Mouse (Mus musculus) liver, embryonic 13.5 days (tissue): Measurements from ENCODE around the gene AA986860. TPM values are rescaled to one million over a fixed set of nuclear protein-coding genes. Genes with fewer than 3 reads are reported as not detected.

Source experiments
- ATAC-seq: fragments of 200-750 bp; cut with Nextera tagmentation; 2 replicates; pipeline ENCODE4 v1.8.0; 2017; ENCODE audit warnings: low read depth, mild to moderate bottlenecking, moderate number of reproducible peaks, moderate library complexity
- DNase-seq: peaks from one replicate; pipeline ENCODE4 v3.0.0; 2022
- H3K27ac ChIP-seq: fragments of 300-500 bp; sonication (generic); 2 replicates; pipeline ENCODE4 v1.5.1; 2015; ENCODE audit warnings: moderate library complexity, mild to moderate bottlenecking, inconsistent platforms
- H3K27me3 ChIP-seq: fragments of 300-500 bp; sonication (generic); 2 replicates; pipeline ENCODE4 v1.6.1; 2015; ENCODE audit warnings: mild to moderate bottlenecking, inconsistent platforms
- H3K36me3 ChIP-seq: fragments of 300-500 bp; sonication (generic); 2 replicates; pipeline ENCODE4 v1.6.1; 2015; ENCODE audit warnings: mild to moderate bottlenecking, inconsistent platforms
- H3K4me1 ChIP-seq: fragments of 300-500 bp; sonication (generic); replicated peaks from 2 replicates; pipeline ENCODE4 v1.6.1; 2015; ENCODE audit warnings: inconsistent platforms
- H3K4me2 ChIP-seq: fragments of 300-500 bp; sonication (generic); 2 replicates; pipeline ENCODE4 v1.6.1; 2015; ENCODE audit warnings: inconsistent platforms, mild to moderate bottlenecking, moderate library complexity
- H3K4me3 ChIP-seq: fragments of 300-500 bp; sonication (generic); replicated peaks from 2 replicates; pipeline ENCODE4 v1.5.1; 2015; ENCODE audit warnings: mild to moderate bottlenecking, inconsistent platforms
- H3K9ac ChIP-seq: fragments of 300-500 bp; sonication (generic); 2 replicates; pipeline ENCODE4 v1.6.1; 2015; ENCODE audit warnings: mild to moderate bottlenecking, inconsistent platforms
- H3K9me3 ChIP-seq: fragments of 300-500 bp; sonication (generic); replicated peaks from 2 replicates; pipeline ENCODE4 v1.6.1; 2016; ENCODE audit warnings: inconsistent platforms
- WGBS: fragments of 180-500 bp; shearing (Covaris S2); methylation state at CpG from one replicate; pipeline ENCODE4 v1.1.7; 2015; ENCODE audit not compliant: insufficient replicate concordance; 5-methylcytosine and 5-hydroxymethylcytosine counted together
- polyA plus RNA-seq: library from polyadenylated mRNA; unstranded; fragments of >200 nt; fragmentation: Nextera tagmentation; extraction: Ambion mirVana; gene quantifications from 2 replicates; pipeline ENCODE4 v1.2.1, GENCODE M21; 2015

Gene AA986860
- polyA plus RNA-seq, result 6.2 and 8.3 TPM in 2 replicates

DNA sequence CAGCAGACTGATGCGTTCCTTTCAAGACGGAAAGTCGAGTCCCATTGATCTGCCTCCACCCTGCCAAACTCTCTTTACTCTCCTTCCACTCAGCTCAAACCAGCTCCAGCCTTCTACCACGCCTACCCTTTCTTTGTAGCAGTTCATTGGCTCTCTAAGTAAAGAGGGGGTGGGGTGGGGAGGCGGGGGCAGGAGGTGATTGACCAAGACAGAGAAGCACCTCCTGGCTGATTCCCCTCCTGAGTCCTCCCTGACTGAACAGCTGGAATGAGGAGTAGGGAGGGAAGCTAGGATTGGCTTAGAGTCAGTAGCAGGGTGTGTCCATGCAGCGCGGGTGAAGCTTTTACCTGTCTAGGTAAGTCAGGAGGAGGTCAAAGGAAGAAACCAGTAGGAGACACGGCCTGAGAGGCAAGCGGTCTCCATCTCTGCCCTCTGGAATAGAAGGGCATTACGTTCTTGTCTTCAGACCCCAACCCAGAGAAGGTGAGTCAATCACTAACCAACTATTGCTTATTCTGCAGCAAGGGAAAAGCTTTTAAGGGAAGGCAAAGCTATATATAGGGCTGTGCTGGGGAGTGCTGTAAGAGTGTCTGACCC lies at the start of gene AA986860:
AA986860 (plus strand) TSS at position 236 of the 597 bp plus-strand sequence.
- H3K27me3 ChIP-seq, result no peaks in the 10 kb centered on the region
- peak within 1 kb of the TSS; percentile 90 for H3K27ac ChIP-seq
- H3K9ac ChIP-seq, result peak within 1 kb of the TSS; percentile 69
- H3K9me3 ChIP-seq, result no peaks in the 10 kb centered on the region
- DNase-seq (peak; percentile 69), ATAC-seq (peak; percentile 96)
- peaks cover 81% of the 10 kb centered on the region for H3K4me1 ChIP-seq
- peak within 1 kb of the TSS; percentile 63 for H3K4me3 ChIP-seq
- peak within 1 kb of the TSS; percentile 78 for H3K4me2 ChIP-seq
- no peaks in the 10 kb centered on the region for H3K36me3 ChIP-seq
- WGBS, result 18% methylated on average over 10 of the region's 10 CpGs

- 6% methylated on average over 1 of the region's 1 CpGs for WGBS
Measured at GRCm38 (mm10) chr1:130683905-130684304, 47.9 kb upstream of the AA986860 start.

GRCm38 (mm10) chr1:130698601-130699000 lies 33.2 kb upstream of the AA986860 start:
- no peaks in the 10 kb centered on the region for H3K27me3 ChIP-seq
- WGBS, result 85% methylated on average over 5 of the region's 5 CpGs
- ATAC-seq, result no peak

More at GRCm38 (mm10) chr1:130683905-130684304, 47.9 kb upstream of the AA986860 start:
- Histone ChIP-seq H3K4me1 (no peaks in the 10 kb centered on the region; the same call in 1 of the 2 replicates), H3K27me3 (no peaks in the 10 kb centered on the region), H3K36me3 (no peaks in the 10 kb centered on the region), H3K27ac (no peak overlapping the region), H3K9me3 (no peaks in the 10 kb centered on the region), H3K9ac (no peak overlapping the region), H3K4me2 (no peak overlapping the region), H3K4me3 (no peak overlapping the region)
- DNase-seq (no peak), ATAC-seq (no peak)

GRCm38 (mm10) chr1:130699937-130700633 lies 31.7 kb upstream of the AA986860 start:
- Histone ChIP-seq H3K9ac (no peak overlapping the region), H3K36me3 (peaks cover 85% of the 10 kb centered on the region), H3K27ac (no peak overlapping the region), H3K4me2 (no peak overlapping the region), H3K27me3 (no peaks in the 10 kb centered on the region), H3K9me3 (no peaks in the 10 kb centered on the region), H3K4me1 (peaks cover 9% of the 10 kb centered on the region), H3K4me3 (no peak overlapping the region)
- WGBS, result 83% methylated on average over 10 of the region's 10 CpGs
- DNase-seq (no peak), ATAC-seq (no peak)

More at GRCm38 (mm10) chr1:130698601-130699000, 33.2 kb upstream of the AA986860 start:
- Histone ChIP-seq H3K4me1 (no peaks in the 10 kb centered on the region), H3K9me3 (no peaks in the 10 kb centered on the region), H3K36me3 (peaks cover 72% of the 10 kb centered on the region), H3K9ac (no peak overlapping the region), H3K4me2 (no peak overlapping the region), H3K4me3 (no peak overlapping the region), H3K27ac (no peak overlapping the region)
- no peak for DNase-seq

DNA sequence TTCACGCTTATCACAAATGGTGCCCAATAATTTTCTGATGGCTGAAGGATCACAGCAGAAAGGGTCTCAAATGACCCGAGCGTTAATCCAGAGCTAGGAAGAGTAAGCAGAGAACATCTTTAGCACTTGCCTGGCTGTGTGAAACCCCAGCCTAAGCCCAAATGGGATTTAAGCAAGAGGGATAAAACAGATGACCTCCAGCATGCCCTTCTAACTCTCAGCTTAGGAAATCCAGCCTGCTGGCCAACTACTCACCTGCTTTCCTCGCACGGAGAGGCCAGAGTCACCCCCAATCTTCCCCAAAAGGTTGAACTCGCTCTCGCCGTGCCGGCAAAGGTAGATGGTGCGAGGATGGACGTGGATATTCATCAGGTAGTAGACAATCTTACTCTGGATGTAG lies 29.8 kb upstream of the AA986860 start:
- no peaks in the 10 kb centered on the region for H3K27me3 ChIP-seq
- no peak overlapping the region for H3K4me3 ChIP-seq
- H3K36me3 ChIP-seq, result peaks cover 92% of the 10 kb centered on the region
- H3K4me2 ChIP-seq, result no peak overlapping the region
- 93% methylated on average over 11 of the region's 11 CpGs for WGBS
- no peaks in the 10 kb centered on the region for H3K9me3 ChIP-seq
- no peak for DNase-seq
- no peak overlapping the region for H3K9ac ChIP-seq
- H3K27ac ChIP-seq, result no peak overlapping the region
- no peak for ATAC-seq
- peaks cover 9% of the 10 kb centered on the region for H3K4me1 ChIP-seq

GRCm38 (mm10) chr1:130703613-130704012 lies 28.2 kb upstream of the AA986860 start:
- Histone ChIP-seq H3K4me1 (peaks cover 9% of the 10 kb centered on the region), H3K36me3 (peaks cover 93% of the 10 kb centered on the region), H3K27me3 (no peaks in the 10 kb centered on the region), H3K9me3 (no peaks in the 10 kb centered on the region), H3K27ac (no peak overlapping the region), H3K4me3 (no peak overlapping the region), H3K9ac (no peak overlapping the region), H3K4me2 (no peak overlapping the region)
- WGBS, result 67% methylated on average over 2 of the region's 2 CpGs
- no peak for ATAC-seq
- no peak for DNase-seq

DNA sequence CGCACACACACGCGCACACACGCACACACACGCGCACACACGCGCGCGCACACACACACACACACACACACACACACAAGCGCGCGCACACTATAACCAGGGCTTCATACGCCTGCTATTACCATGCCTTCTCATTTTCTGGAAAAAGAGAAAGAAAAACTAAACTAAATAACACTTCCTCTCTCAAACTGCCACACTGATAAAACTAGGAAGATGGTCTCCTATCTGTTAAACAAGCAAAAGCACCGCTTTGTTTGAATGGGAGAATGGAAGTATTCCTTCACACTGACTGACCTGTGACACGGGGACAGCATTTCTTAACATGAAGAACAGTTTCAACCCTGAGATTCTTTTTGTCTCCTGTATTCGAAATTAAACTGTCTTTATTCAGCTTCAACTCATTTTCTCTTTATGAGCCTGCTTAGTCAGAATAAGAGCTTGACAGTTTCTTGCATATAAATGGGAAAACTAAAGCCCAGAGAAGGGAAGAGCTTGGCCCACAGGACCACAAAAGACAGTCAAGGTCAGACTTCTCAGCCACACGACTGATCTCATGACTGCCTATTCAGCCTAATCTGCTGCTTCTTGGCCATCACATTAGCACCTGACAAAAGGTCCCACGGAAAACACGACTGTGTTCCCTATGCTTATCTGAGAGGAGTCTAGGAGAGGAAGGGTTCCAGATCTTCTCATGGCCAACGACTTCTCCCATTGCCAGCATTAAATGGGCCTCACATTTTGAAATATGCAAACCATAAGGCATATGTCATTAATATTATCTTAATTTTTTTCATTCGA lies 21.3 kb upstream of the AA986860 start:
- peaks cover 66% of the 10 kb centered on the region for H3K36me3 ChIP-seq
- WGBS, result 84% methylated on average over 22 of the region's 22 CpGs

DNA sequence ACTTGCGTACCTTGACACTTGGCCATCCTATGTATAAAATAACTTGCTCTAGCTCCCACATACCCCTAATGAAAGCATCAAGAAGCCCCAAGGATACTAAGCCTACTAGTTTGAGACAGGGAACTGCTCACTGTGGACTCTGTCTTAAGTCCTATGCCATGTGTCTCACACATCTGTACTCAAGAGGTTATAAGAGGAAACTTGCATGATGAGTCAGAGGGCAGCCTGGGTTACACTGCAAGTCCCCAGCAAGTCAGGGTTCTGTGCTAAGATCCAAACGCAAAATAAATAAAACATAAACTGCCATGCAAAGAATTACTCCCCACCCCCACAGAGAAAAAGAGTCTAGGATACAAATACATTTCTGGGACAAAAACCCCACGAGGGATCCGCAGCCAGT lies 17.7 kb upstream of the AA986860 start:
- no peak for DNase-seq
- H3K4me2 ChIP-seq, result peak overlapping the region; percentile 98
- peaks cover 36% of the 10 kb centered on the region for H3K36me3 ChIP-seq
- H3K27me3 ChIP-seq, result no peaks in the 10 kb centered on the region
- no peak for ATAC-seq
- 0 out of 2 replicates have a peak overlapping the region, but pooled peaks have one; percentile 1 for H3K9ac ChIP-seq
- WGBS, result 81% methylated on average over 4 of the region's 4 CpGs
- H3K4me1 ChIP-seq, result peaks cover 42% of the 10 kb centered on the region
- no peak overlapping the region for H3K27ac ChIP-seq
- no peaks in the 10 kb centered on the region for H3K9me3 ChIP-seq
- H3K4me3 ChIP-seq, result peak overlapping the region; percentile 84; the same call in 1 of the 2 replicates

More for the DNA sequence above, 21.3 kb upstream of the AA986860 start:
- H3K4me1 ChIP-seq, result peaks cover 32% of the 10 kb centered on the region
- peak overlapping the region; percentile 11; the same call in 1 of the 2 replicates for H3K27ac ChIP-seq
- H3K9me3 ChIP-seq, result no peaks in the 10 kb centered on the region
- ATAC-seq, result no peak
- no peak overlapping the region for H3K4me3 ChIP-seq
- no peak overlapping the region for H3K9ac ChIP-seq
- no peak for DNase-seq
- H3K4me2 ChIP-seq, result no peak overlapping the region
- no peaks in the 10 kb centered on the region for H3K27me3 ChIP-seq

DNA sequence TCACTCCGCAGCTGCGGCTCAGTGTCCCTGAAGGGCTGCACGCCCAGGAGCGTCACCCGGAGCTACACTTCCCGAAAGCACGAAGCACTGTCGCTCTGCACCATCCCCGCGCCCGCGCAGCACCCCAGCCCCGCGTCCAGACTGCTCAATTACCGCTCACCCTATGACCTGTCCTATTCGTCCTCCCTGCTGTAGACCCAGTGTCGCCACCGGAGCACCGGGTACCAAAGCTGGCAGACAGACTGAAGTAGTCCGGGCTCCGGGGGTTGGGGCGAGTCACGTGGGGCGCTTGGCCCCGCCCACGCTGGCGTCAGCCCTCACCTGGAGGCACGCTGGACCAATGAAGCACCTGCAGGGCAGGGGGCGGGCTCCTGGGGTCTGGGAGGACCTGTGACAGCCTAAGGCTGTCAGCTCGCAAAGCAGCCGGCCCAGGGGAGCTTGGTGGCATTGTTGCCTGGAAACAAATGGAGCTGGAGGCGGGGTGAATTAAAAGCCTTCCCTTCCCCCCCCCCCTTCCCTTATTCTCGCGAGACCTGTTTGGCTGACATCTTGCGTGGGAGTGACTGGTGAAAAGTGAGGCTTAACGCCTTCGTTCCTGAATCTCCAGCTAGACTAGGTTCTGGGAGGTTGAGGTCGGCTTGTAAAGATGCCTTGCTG lies 16.1 kb upstream of the AA986860 start, which contains the start of gene Gm29427:
Gm29427 (minus strand) TSS at position 239 of the 657 bp plus-strand sequence.
- Histone ChIP-seq H3K27me3 (no peaks in the 10 kb centered on the region), H3K4me3 (peak within 1 kb of the TSS; percentile 84), H3K9me3 (no peaks in the 10 kb centered on the region), H3K27ac (peak within 1 kb of the TSS; percentile 97), H3K9ac (peak within 1 kb of the TSS; percentile 89), H3K4me2 (peak within 1 kb of the TSS; percentile 98), H3K4me1 (peaks cover 49% of the 10 kb centered on the region), H3K36me3 (peaks cover 30% of the 10 kb centered on the region)
- ATAC-seq (peak; percentile 88), DNase-seq (peak; percentile 95)
- WGBS, result under 1% methylated on average over 38 of the region's 38 CpGs

DNA sequence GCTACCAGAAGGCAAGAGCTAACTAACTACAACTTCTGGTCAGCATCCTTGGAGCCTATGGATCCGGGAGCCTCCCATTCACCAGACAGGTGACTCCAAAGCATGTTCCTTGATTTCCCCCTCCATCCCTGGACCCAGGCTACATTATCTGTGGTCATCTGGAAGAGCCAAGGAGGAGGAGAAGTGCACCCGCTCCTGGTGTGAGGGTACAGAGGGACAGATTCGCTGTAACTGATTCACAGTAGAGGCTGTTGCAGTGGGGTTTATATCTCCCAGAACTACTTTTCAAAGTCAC lies 15.6 kb upstream of the AA986860 start:
- Histone ChIP-seq H3K27me3 (no peaks in the 10 kb centered on the region), H3K4me2 (peak overlapping the region; percentile 98), H3K4me3 (peak overlapping the region; percentile 84), H3K4me1 (peaks cover 50% of the 10 kb centered on the region), H3K9ac (peak overlapping the region; percentile 89), H3K27ac (peak overlapping the region; percentile 97), H3K36me3 (peaks cover 30% of the 10 kb centered on the region), H3K9me3 (no peaks in the 10 kb centered on the region)
- ATAC-seq (peak; percentile 9), DNase-seq (no peak)
- WGBS, result 0% methylated on average over 3 of the region's 3 CpGs
